Mouse (Mus musculus) lung, adult 10 weeks (tissue): ENCODE measurements around the gene Theg. TPM values are rescaled to one million over a fixed set of nuclear protein-coding genes. Genes with fewer than 3 reads are reported as not detected.

Experiments
- polyA plus RNA-seq: library from polyadenylated mRNA; stranded (reverse); fragments of 350-450 nt; fragmentation: Illumina TruSeq; extraction: RNeasy Lipid Tissue Mini Kit (QIAGEN cat#74804); gene quantifications from one replicate; pipeline ENCODE4 v1.2.3, GENCODE M21; 2014; ENCODE audit warnings: low read depth, low replicate concordance; ENCODE audit not compliant: insufficient read depth

The Theg gene
- polyA plus RNA-seq: not detected

DNA sequence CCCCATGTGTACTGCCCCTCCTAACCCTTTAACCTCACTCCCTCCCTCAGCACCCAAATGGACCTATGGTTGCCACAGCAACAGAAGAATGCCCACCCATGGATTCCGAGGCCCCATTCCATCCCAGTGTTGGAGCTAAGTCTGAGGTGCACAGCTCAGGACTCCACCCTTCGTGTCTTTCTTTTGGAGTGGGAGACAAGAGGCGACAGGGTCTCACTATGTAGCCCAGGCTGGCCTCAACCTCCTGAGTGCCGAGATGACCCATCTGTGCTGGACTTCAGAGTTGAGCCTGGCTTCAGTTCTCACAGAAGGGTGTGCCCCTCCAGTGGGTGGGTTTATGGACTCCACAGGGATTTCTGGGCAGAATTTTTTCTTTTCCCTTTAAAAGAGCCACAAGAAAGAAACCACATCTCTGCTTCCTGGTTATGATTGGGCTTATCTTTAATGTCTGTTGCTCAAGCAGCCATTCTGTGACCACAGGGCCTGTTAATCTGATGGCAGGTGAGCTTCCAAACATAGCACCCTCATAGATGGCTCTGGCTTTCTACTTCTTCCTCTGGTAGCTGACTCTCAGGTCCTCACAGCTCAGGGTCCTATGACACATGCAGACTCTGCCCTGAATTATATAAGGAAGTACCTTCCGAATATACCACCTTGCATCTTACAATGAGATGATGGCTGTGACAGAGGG, at the start of gene Theg:
Gene Theg (minus strand): TSS at position 271 of the 691 bp plus-strand sequence.

DNA sequence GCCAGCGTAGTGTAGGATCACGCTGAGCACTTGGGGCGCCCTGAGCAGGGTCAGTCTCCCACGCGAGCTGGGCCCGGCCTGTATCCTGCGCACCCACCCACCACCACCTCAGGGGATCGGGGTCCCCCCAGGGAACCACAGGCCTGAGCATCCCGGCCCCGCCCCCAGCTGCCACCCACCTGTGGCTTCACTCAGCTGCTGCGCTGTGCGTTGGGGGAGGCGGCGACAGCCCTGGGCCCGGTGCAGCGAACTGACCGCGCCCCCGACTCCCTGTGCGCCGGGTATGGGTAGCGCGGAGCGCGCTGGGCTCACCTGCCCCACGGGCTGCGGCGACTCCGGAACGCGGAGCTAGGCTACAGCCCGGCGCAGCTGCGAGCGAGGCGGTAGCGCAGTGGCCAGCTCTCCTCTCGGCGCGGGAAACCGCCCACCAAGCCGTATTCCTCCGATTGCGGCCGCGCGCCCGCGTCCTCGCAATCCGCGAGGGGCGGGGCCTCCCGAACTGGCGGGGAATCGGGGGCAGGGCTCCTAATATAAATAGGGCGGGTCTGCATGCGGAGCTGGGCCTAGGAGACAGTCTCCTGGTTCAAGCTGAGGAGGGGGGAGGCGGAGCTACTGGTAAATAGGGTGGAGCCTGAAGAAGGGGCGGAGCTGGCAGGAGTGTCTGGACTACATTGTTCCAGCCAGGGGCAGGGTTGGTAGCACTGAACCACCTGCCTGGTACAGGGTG, 26.6 kb upstream of the Theg start, which contains the start of gene C2cd4c:
Gene C2cd4c (minus strand): TSS at position 448 of the 727 bp plus-strand sequence.

DNA sequence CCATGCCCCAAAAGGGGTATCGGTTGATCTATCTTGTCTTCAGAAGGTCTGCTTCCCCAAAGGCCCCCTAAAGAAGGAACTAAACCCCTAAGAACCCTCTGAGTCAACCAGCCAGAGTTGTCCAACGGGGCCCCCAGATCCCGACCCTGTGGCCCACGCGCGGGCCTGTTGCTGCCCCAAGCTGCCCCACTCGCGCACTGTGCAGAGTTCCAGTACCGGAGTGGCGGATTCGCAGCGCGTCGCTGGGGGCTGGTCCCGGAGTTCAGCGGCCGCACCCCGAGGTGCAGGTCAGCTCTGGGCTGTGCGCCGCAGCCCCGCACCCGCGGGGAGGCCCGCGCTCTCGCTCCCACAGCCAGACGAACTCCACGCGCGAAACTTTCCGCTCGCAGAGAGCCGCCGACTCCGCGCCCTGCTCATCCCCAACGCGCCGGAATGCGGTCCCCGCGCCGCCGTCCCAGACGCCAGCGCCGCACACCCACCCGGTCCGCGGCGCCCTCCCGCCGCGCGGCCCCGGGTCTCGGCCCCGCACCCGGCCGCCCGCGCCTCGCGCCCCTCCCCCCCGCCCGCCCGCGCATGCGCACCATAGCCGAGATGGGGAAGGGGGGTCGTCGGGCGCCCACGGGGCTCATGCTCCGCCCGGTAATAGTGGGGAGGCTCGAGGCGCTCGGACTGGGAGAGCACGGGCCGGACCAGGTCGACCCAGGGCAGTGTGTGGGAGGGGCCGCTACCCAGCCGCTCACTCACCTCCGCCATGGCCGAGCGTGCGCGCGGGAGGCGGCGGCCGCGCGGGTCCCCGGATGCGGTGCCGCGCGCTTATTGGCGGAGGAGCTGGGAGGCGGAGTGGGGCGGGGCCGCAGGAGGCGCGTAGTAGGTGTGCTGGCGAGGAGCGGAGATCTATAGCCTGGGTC, 32.5 kb downstream of the Theg start, which contains the start of gene Mier2:
Gene Mier2 (minus strand): TSS at position 870 of the 908 bp plus-strand sequence.

DNA sequence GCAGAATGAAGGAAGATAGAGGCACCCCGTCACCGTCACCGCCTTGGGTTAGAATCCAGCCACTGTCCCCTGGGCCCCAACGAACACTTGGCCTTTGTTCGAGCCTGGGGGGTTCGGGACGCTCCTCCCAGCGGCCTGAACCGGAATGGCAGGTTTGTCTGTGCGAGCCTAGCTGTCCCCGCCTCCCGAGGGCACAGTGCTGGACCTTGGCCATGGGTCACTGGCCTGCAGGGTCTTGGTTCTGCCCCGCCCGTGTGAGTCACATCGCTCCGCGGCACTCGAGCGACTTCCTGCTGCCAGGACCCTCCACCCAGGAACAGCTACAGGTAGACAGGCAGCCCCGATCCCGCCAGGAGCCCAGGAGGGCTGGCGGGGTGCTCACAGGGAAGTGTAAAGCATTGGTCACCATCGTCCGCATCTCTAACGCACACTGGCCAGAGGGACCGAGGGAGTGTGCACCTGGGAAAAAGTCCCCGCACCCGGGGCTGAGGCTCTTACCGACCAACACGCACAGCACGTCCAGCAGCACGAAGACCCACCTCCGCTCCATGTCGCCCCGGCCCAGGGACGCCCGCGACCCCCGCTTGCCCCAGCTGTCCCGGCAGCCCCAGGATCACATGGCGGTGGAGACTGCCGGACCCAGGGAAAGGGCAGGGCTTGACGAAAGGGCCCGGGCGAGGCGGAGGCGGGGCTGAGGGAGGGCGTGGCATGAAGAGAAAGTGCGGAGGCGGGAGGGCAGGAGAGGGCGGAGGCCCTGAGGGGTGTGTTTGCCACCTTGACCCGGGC, 53.8 kb downstream of the Theg start, which contains the start of gene Plpp2:
Gene Plpp2 (minus strand): TSS at position 671 of the 786 bp plus-strand sequence.

Other genes starting within 250 kb of the Theg start
- gene Vmn2r82, start 230.8 kb downstream of the Theg start, polyA plus RNA-seq: not detected
- not detected for gene Vmn2r83, start 118.6 kb downstream of the Theg start, polyA plus RNA-seq
- gene Plpp2, start 53.5 kb downstream of the Theg start, polyA plus RNA-seq: 17.7 TPM
- gene Mier2, start 32.1 kb downstream of the Theg start, polyA plus RNA-seq: 9.8 TPM
- not detected for gene C2cd4c, start 26.7 kb upstream of the Theg start, polyA plus RNA-seq
- 1.1 TPM for gene Shc2, start 50.6 kb upstream of the Theg start, polyA plus RNA-seq
- gene Odf3l2, start 58.4 kb upstream of the Theg start, polyA plus RNA-seq: not detected
- not detected for gene Madcam1, start 77.2 kb upstream of the Theg start, polyA plus RNA-seq
- gene Tpgs1, start 82.0 kb upstream of the Theg start, polyA plus RNA-seq: 27.9 TPM
- gene Cdc34, start 94.9 kb upstream of the Theg start, polyA plus RNA-seq: 73.4 TPM
- 1.4 TPM for gene Gzmm, start 101.7 kb upstream of the Theg start, polyA plus RNA-seq
- gene Bsg, start 117.2 kb upstream of the Theg start, polyA plus RNA-seq: 666 TPM
- 0.48 TPM for gene Hcn2, start 129.3 kb upstream of the Theg start, polyA plus RNA-seq
- 19.4 TPM for gene Polrmt, start 159.2 kb upstream of the Theg start, polyA plus RNA-seq
- not detected for gene Fgf22, start 167.7 kb upstream of the Theg start, polyA plus RNA-seq
- 25.3 TPM for gene Rnf126, start 179.6 kb upstream of the Theg start, polyA plus RNA-seq
- gene Fstl3, start 189.9 kb upstream of the Theg start, polyA plus RNA-seq: 20.4 TPM
- gene Prss57, start 203.6 kb upstream of the Theg start, polyA plus RNA-seq: 0.08 TPM
- gene Palm, start 206.2 kb upstream of the Theg start, polyA plus RNA-seq: 18.7 TPM
- 3.5 TPM for gene Misp, start 233.7 kb upstream of the Theg start, polyA plus RNA-seq